Comparison of ENCODE assay signal across 8 mouse cellular contexts in the genomic region with DNA sequence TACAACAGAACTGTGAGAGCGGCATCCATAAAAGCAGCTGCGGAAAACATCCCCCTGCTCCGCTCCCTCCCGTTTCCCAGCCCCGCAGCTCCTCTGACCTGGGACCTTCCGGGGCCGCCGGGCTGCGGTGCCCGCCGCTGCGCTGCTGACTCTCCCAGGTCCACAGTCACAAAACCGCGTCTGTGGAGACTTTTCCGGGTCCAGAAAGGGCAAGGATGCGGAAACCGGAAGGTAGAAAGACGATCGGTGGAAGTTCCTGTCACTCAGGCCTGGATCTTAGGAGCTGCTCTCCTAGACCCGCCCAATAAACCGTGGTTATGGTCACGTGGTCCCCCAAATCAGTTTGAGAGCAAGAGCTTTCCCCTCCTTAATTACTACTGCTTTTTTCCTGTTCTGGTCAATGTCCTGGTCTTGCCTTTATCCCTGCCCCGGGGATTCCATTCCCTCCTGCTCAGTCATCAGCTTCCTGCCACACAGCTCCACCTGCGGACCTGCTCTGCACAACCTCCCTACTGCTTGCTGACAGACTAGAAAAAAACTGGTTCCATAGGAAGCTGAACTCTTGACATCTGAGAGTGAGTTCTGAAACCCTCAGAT. TPM values are rescaled to one million over a fixed set of nuclear protein-coding genes. Genes with fewer than 3 reads are reported as not detected.
A peak's percentile ranks its signal among the peaks of the same experiment; 100 is the strongest.
DNase-seq lines count a peak whose midpoint lies in the region; ATAC-seq lines count a peak whose summit lies in the region.
"Not testable (repeated sequence)": the region's sequence is repeated elsewhere in the genome, so short reads cannot be mapped to it uniquely, and the experiment has no call there.

A gene (minus strand): TSS at position 471 of the 597 bp plus-strand sequence.

- H3K4me2 ChIP-seq in lung, embryonic 16.5 days (ENCODE audit: low read depth, low read length): peak within 1 kb of the TSS; percentile 79

- ATAC-seq in frontal cortex, adult (ENCODE audit: low TSS enrichment): peak; percentile 99
- peak; percentile 97 for ATAC-seq in lung, embryonic 16.5 days (ENCODE audit: low read depth)

- H3K36me3 ChIP-seq in hindbrain, embryonic 10.5 days: peaks cover 13% of the 10 kb centered on the region
- not testable (repeated sequence) for H3K36me3 ChIP-seq in lung, embryonic 16.5 days (ENCODE audit: control insufficient read depth, insufficient read depth, low read length)

- H3K9me3 ChIP-seq in hindbrain, embryonic 10.5 days; lung, embryonic 16.5 days (ENCODE audit: control insufficient read depth, low read length): not testable (repeated sequence)

- peak; percentile 89 for DNase-seq in MN1 (ENCODE audit: low spot score)
- DNase-seq in cerebellum, adult 9-10 months: peak; percentile 74
- peak; percentile 68 for DNase-seq in hindbrain, embryonic 10.5 days (ENCODE audit: low spot score)
- peak; percentile 64 for DNase-seq in layer of hippocampus, adult 9-11 months
- DNase-seq in ovary, adult 18-20 months (ENCODE audit: low spot score): peak; percentile 52
- DNase-seq in thymus, postnatal 10 days (ENCODE audit: low spot score in 2 of 2): peak; percentile 63 to 64

- H3K4me3 ChIP-seq in hindbrain, embryonic 10.5 days: peak within 1 kb of the TSS; percentile 74
- peak within 1 kb of the TSS; percentile 73 for H3K4me3 ChIP-seq in lung, embryonic 16.5 days (ENCODE audit: low read length)

- not testable (repeated sequence) for H3K27me3 ChIP-seq in hindbrain, embryonic 10.5 days (ENCODE audit: insufficient read depth, poor library complexity, severe bottlenecking); lung, embryonic 16.5 days (ENCODE audit: control insufficient read depth, insufficient read depth, low read depth, low read length)

- peak within 1 kb of the TSS; percentile 88 for H3K27ac ChIP-seq in hindbrain, embryonic 10.5 days
- H3K27ac ChIP-seq in lung, embryonic 16.5 days (ENCODE audit: low read length): not testable (repeated sequence)

- WGBS in hindbrain, embryonic 10.5 days: under 1% methylated on average over 24 of the region's 24 CpGs
- WGBS in lung, embryonic 16.5 days: under 1% methylated on average over 24 of the region's 24 CpGs

- peak within 1 kb of the TSS; percentile 85 for H3K9ac ChIP-seq in lung, embryonic 16.5 days (ENCODE audit: low read length)

- not testable (repeated sequence) for H3K4me1 ChIP-seq in hindbrain, embryonic 10.5 days (replicated peaks); lung, embryonic 16.5 days (replicated peaks; ENCODE audit: control insufficient read depth, insufficient read depth, low read length)

RNA-seq across cellular contexts. Expression of the gene that starts here (rescaled TPM):
- polyA plus RNA-seq in hindbrain, embryonic 10.5 days (2016; fragmentation: Nextera tagmentation; extraction: Ambion mirVana): 6.5 and 7.8 TPM in 2 replicates
- 7.0 and 7.3 TPM in 2 replicates for polyA plus RNA-seq in lung, embryonic 16.5 days (2015; fragmentation: Nextera tagmentation; extraction: Ambion mirVana)
